Mouse (Mus musculus): Measurements from ENCODE around the gene M1ap. TPM values are rescaled to one million over a fixed set of nuclear protein-coding genes. Genes with fewer than 3 reads are reported as not detected.

M1ap gene
- polyA plus RNA-seq, 2 experiments = 9.4 to 14.4 TPM

GRCm38 (mm10) chr6:83024421-83024820, 77.7 kb downstream of the M1ap start:
- H3K4me3 ChIP-seq (ENCODE audit: insufficient read depth in 1 of 2, low read depth in 2 of 2, low read length in 2 of 2) = no peak overlapping the region
- no peak overlapping the region; the same call in 1 of the 2 replicates for H3K9ac ChIP-seq (replicated peaks)
- ATAC-seq (ENCODE audit: insufficient read depth) = no peak
- no peaks in the 10 kb centered on the region for H3K27me3 ChIP-seq (ENCODE audit: control insufficient read depth, insufficient read depth, low read length)
- no peak for TF ChIP-seq CTCF (IDR thresholded peaks at IDR 0.05; ENCODE audit: low read depth)
- TF ChIP-seq EP300 (IDR thresholded peaks at IDR 0.05; ENCODE audit: low read depth) = no peak
- DNase-seq (ENCODE audit: low read depth in 3 of 3, low spot score in 3 of 3) = no peak
- H3K36me3 ChIP-seq (replicated peaks; ENCODE audit: control insufficient read depth, insufficient read depth, low read depth) = no peaks in the 10 kb centered on the region
- H3K9me3 ChIP-seq (ENCODE audit: control insufficient read depth, low read length) = no peaks in the 10 kb centered on the region
- WGBS (ENCODE audit: insufficient replicate concordance) = 42% methylated on average over 4 of the region's 4 CpGs
- H3K27ac ChIP-seq = peak overlapping the region; percentile 84
- H3K4me1 ChIP-seq (replicated peaks; ENCODE audit: control insufficient read depth in 2 of 2, insufficient read depth in 2 of 2, low read length in 1 of 2) = peaks cover 52 to 62% of the 10 kb centered on the region in 2 experiments
- no peak overlapping the region for H3K4me2 ChIP-seq (ENCODE audit: low read depth)

- H3K9ac ChIP-seq (replicated peaks) = no peak overlapping the region
- H3K27ac ChIP-seq = peak overlapping the region; percentile 84
- no peaks in the 10 kb centered on the region for H3K36me3 ChIP-seq (replicated peaks; ENCODE audit: control insufficient read depth, insufficient read depth, low read depth)
- peaks cover 44 to 54% of the 10 kb centered on the region in 2 experiments for H3K4me1 ChIP-seq (replicated peaks; ENCODE audit: control insufficient read depth in 2 of 2, insufficient read depth in 2 of 2, low read length in 1 of 2)
- H3K4me3 ChIP-seq (ENCODE audit: insufficient read depth in 1 of 2, low read depth in 2 of 2, low read length in 2 of 2) = no peak overlapping the region
- no peak overlapping the region for H3K4me2 ChIP-seq (ENCODE audit: low read depth)
- no peaks in the 10 kb centered on the region for H3K27me3 ChIP-seq (ENCODE audit: control insufficient read depth, insufficient read depth, low read length)
- no peaks in the 10 kb centered on the region for H3K9me3 ChIP-seq (ENCODE audit: control insufficient read depth, low read length)
- DNase-seq (ENCODE audit: low read depth in 3 of 3, low spot score in 3 of 3) (no peak), ATAC-seq (ENCODE audit: insufficient read depth) (no peak)
- WGBS (ENCODE audit: insufficient replicate concordance) = 98% methylated on average over 4 of the region's 4 CpGs
- no peak for TF ChIP-seq CTCF (IDR thresholded peaks at IDR 0.05; ENCODE audit: low read depth)
- TF ChIP-seq EP300 (IDR thresholded peaks at IDR 0.05; ENCODE audit: low read depth) = no peak
These were observed 78.5 kb downstream of the M1ap start for GRCm38 (mm10) chr6:83025221-83025620.

- Histone ChIP-seq H3K27ac (no peak overlapping the region), H3K9ac (replicated peaks) (no peak overlapping the region), H3K4me1 (replicated peaks; ENCODE audit: control insufficient read depth in 2 of 2, insufficient read depth in 2 of 2, low read length in 1 of 2) (peaks cover 29 to 40% of the 10 kb centered on the region in 2 experiments), H3K36me3 (replicated peaks; ENCODE audit: control insufficient read depth, insufficient read depth, low read depth) (peaks cover 17% of the 10 kb centered on the region), H3K4me3 (ENCODE audit: insufficient read depth in 1 of 2, low read depth in 2 of 2, low read length in 2 of 2) (no peak overlapping the region), H3K9me3 (ENCODE audit: control insufficient read depth, low read length) (no peaks in the 10 kb centered on the region), H3K4me2 (ENCODE audit: low read depth) (no peak overlapping the region), H3K27me3 (ENCODE audit: control insufficient read depth, insufficient read depth, low read length) (no peaks in the 10 kb centered on the region)
- WGBS (ENCODE audit: insufficient replicate concordance) = 68% methylated on average over 8 of the region's 8 CpGs
- DNase-seq (ENCODE audit: low read depth in 3 of 3, low spot score in 3 of 3) = no peak
- ATAC-seq (ENCODE audit: insufficient read depth) = no peak
- TF ChIP-seq EP300 (IDR thresholded peaks at IDR 0.05; ENCODE audit: low read depth) (no peak), CTCF (IDR thresholded peaks at IDR 0.05; ENCODE audit: low read depth) (no peak)
These were observed 80.6 kb downstream of the M1ap start for GRCm38 (mm10) chr6:83027293-83027692.

GRCm38 (mm10) chr6:83027706-83028105, 81.0 kb downstream of the M1ap start:
- no peak overlapping the region for H3K4me3 ChIP-seq (ENCODE audit: insufficient read depth in 1 of 2, low read depth in 2 of 2, low read length in 2 of 2)
- ATAC-seq (ENCODE audit: insufficient read depth) (no peak), DNase-seq (ENCODE audit: low read depth in 3 of 3, low spot score in 3 of 3) (no peak)
- H3K27ac ChIP-seq = no peak overlapping the region; the same call in 1 of the 2 replicates
- H3K4me1 ChIP-seq (replicated peaks; ENCODE audit: control insufficient read depth in 2 of 2, insufficient read depth in 2 of 2, low read length in 1 of 2) = peaks cover 25 to 37% of the 10 kb centered on the region in 2 experiments
- no peak overlapping the region for H3K4me2 ChIP-seq (ENCODE audit: low read depth)
- no peak overlapping the region for H3K9ac ChIP-seq (replicated peaks)
- no peaks in the 10 kb centered on the region for H3K27me3 ChIP-seq (ENCODE audit: control insufficient read depth, insufficient read depth, low read length)
- no peak for TF ChIP-seq EP300 (IDR thresholded peaks at IDR 0.05; ENCODE audit: low read depth)
- TF ChIP-seq CTCF (IDR thresholded peaks at IDR 0.05; ENCODE audit: low read depth) = no peak
- H3K9me3 ChIP-seq (ENCODE audit: control insufficient read depth, low read length) = no peaks in the 10 kb centered on the region
- WGBS (ENCODE audit: insufficient replicate concordance) = 41% methylated on average over 7 of the region's 9 CpGs
- peaks cover 17% of the 10 kb centered on the region for H3K36me3 ChIP-seq (replicated peaks; ENCODE audit: control insufficient read depth, insufficient read depth, low read depth)

- DNase-seq (ENCODE audit: low read depth in 3 of 3, low spot score in 3 of 3) (no peak), ATAC-seq (ENCODE audit: insufficient read depth) (no peak)
- 62% methylated on average over 10 of the region's 10 CpGs for WGBS (ENCODE audit: insufficient replicate concordance)
- Histone ChIP-seq H3K27me3 (ENCODE audit: control insufficient read depth, insufficient read depth, low read length) (no peaks in the 10 kb centered on the region; the same call in 1 of the 2 replicates), H3K36me3 (replicated peaks; ENCODE audit: control insufficient read depth, insufficient read depth, low read depth) (peaks cover 17% of the 10 kb centered on the region), H3K9me3 (ENCODE audit: control insufficient read depth, low read length) (no peaks in the 10 kb centered on the region), H3K4me2 (ENCODE audit: low read depth) (no peak overlapping the region), H3K27ac (no peak overlapping the region), H3K4me1 (replicated peaks; ENCODE audit: control insufficient read depth in 2 of 2, insufficient read depth in 2 of 2, low read length in 1 of 2) (peaks cover 13 to 22% of the 10 kb centered on the region in 2 experiments), H3K4me3 (ENCODE audit: insufficient read depth in 1 of 2, low read depth in 2 of 2, low read length in 2 of 2) (no peak overlapping the region), H3K9ac (replicated peaks) (no peak overlapping the region)
- TF ChIP-seq CTCF (IDR thresholded peaks at IDR 0.05; ENCODE audit: low read depth) (no peak), EP300 (IDR thresholded peaks at IDR 0.05; ENCODE audit: low read depth) (no peak)
These were observed 83.1 kb downstream of the M1ap start for GRCm38 (mm10) chr6:83029777-83030176.
